Mouse (Mus musculus) hindbrain, postnatal 0 days (tissue): ENCODE results near the gene C3ar1. TPM values are rescaled to one million over a fixed set of nuclear protein-coding genes. Genes with fewer than 3 reads are reported as not detected.

Experiments
- ATAC-seq: fragments of 200-750 bp; cut with Nextera tagmentation; 2 replicates; pipeline ENCODE4 v1.8.0; 2017; ENCODE audit warnings: mild to moderate bottlenecking, moderate TSS enrichment, moderate library complexity
- DNase-seq: peaks from one replicate; pipeline ENCODE4 v3.0.0-alpha.2; 2015; ENCODE audit warnings: low spot score
- H3K27ac ChIP-seq: fragments of 300-500 bp; sonication (generic); 2 replicates; pipeline ENCODE4 v1.5.1; 2014; ENCODE audit warnings: mild to moderate bottlenecking
- H3K27me3 ChIP-seq: fragments of 300-500 bp; sonication (generic); 2 replicates; pipeline ENCODE4 v1.6.1; 2014; ENCODE audit warnings: low read length, mixed read lengths; ENCODE audit not compliant: insufficient read depth
- H3K36me3 ChIP-seq: fragments of 300-500 bp; sonication (generic); 2 replicates; pipeline ENCODE4 v1.6.1; 2014; ENCODE audit warnings: low read length, mixed read lengths; ENCODE audit not compliant: insufficient read depth
- H3K4me1 ChIP-seq: fragments of 300-500 bp; sonication (generic); 2 replicates; pipeline ENCODE4 v1.6.1; 2014; ENCODE audit warnings: antibody characterized with exemption, low read length, mixed read lengths; ENCODE audit not compliant: insufficient read depth
- H3K4me2 ChIP-seq: fragments of 300-500 bp; sonication (generic); 2 replicates; pipeline ENCODE4 v1.6.1; 2014; ENCODE audit warnings: low read depth, mild to moderate bottlenecking, low read length, moderate library complexity, mixed read lengths
- H3K4me3 ChIP-seq: fragments of 300-500 bp; sonication (generic); 2 replicates; pipeline ENCODE4 v1.5.1; 2014; ENCODE audit warnings: low read length
- H3K9ac ChIP-seq: fragments of 300-500 bp; sonication (generic); replicated peaks from 2 replicates; pipeline ENCODE4 v1.6.1; 2014; ENCODE audit warnings: mild to moderate bottlenecking, low read length, moderate library complexity, mixed read lengths
- H3K9me3 ChIP-seq: fragments of 300-500 bp; sonication (generic); 2 replicates; pipeline ENCODE4 v1.6.1; 2016; ENCODE audit warnings: low read length, mixed read lengths
- CTCF ChIP-seq: IDR thresholded peaks from 2 replicates; pipeline ENCODE4 v1.5.1; 2016; ENCODE audit warnings: antibody characterized with exemption, control low read depth, low read depth
- WGBS: fragments of 180-500 bp; shearing (Covaris S2); extraction: QIAGEN DNeasy Blood & Tissue Kit; methylation state at CpG from one replicate; pipeline ENCODE4 v1.1.7; 2014; 5-methylcytosine and 5-hydroxymethylcytosine counted together
- polyA plus RNA-seq: library from polyadenylated mRNA; unstranded; fragments of >200 nt; fragmentation: Nextera tagmentation; extraction: Ambion mirVana; gene quantifications from 2 replicates; pipeline ENCODE4 v1.2.1, GENCODE M21; 2015
- total RNA-seq: library from RNA; depleted of rRNA; stranded (reverse); fragments of >200 nt; gene quantifications from 2 replicates; pipeline ENCODE4 v1.2.3, GENCODE M21; 2014

Gene C3ar1
- total and polyA plus RNA-seq, 2 experiments from 2014 or later, result 1.4 to 2.2 TPM

GRCm38 (mm10) chr6:122834365-122834764, 21.6 kb downstream of the C3ar1 start:
- Histone ChIP-seq H3K4me1 (no peaks in the 10 kb centered on the region), H3K4me3 (no peak overlapping the region), H3K27me3 (no peaks in the 10 kb centered on the region), H3K27ac (no peak overlapping the region), H3K36me3 (peaks cover 62% of the 10 kb centered on the region), H3K4me2 (no peak overlapping the region), H3K9ac (no peak overlapping the region), H3K9me3 (0 out of 2 replicates have a peak, but pooled peaks cover 2% of the 10 kb centered on the region)
- ATAC-seq (no peak), DNase-seq (peak; percentile 22)
- WGBS, result 72% methylated on average over 4 of the region's 4 CpGs
- peak; percentile 74 for TF ChIP-seq CTCF

- Histone ChIP-seq H3K9ac (no peak overlapping the region), H3K9me3 (0 out of 2 replicates have a peak, but pooled peaks cover 2% of the 10 kb centered on the region), H3K4me3 (no peak overlapping the region), H3K27ac (no peak overlapping the region), H3K4me1 (no peaks in the 10 kb centered on the region), H3K4me2 (no peak overlapping the region), H3K27me3 (no peaks in the 10 kb centered on the region), H3K36me3 (peaks cover 54% of the 10 kb centered on the region)
- TF ChIP-seq CTCF, result no peak
- no peak for DNase-seq
- no peak for ATAC-seq
- 86% methylated on average over 7 of the region's 7 CpGs for WGBS
Measured at GRCm38 (mm10) chr6:122832880-122833279, 23.1 kb downstream of the C3ar1 start.

GRCm38 (mm10) chr6:122828086-122828485, 27.9 kb downstream of the C3ar1 start:
- peaks cover 9% of the 10 kb centered on the region; the same call in 1 of the 2 replicates for H3K4me1 ChIP-seq
- TF ChIP-seq CTCF, result peak; percentile 56
- peak; percentile 33 for DNase-seq

GRCm38 (mm10) chr6:122825923-122826742, 29.8 kb downstream of the C3ar1 start:
- peaks cover 17% of the 10 kb centered on the region for H3K36me3 ChIP-seq
- H3K4me3 ChIP-seq, result peak overlapping the region; percentile 38
- peak overlapping the region; percentile 54; the same call in 1 of the 2 replicates for H3K27ac ChIP-seq
- H3K9ac ChIP-seq, result peak overlapping the region; percentile 42
- peaks cover 13% of the 10 kb centered on the region for H3K4me1 ChIP-seq
- peak; percentile 76 for ATAC-seq
- no peaks in the 10 kb centered on the region for H3K27me3 ChIP-seq
- WGBS, result 2% methylated on average over 25 of the region's 29 CpGs
- no peaks in the 10 kb centered on the region for H3K9me3 ChIP-seq
- TF ChIP-seq CTCF, result no peak; the same call in 1 of the 2 replicates
- peak overlapping the region; percentile 73 for H3K4me2 ChIP-seq
- peak; percentile 63 for DNase-seq

More at GRCm38 (mm10) chr6:122828086-122828485, 27.9 kb downstream of the C3ar1 start:
- Histone ChIP-seq H3K27ac (no peak overlapping the region), H3K27me3 (no peaks in the 10 kb centered on the region), H3K4me2 (no peak overlapping the region), H3K9ac (no peak overlapping the region), H3K4me3 (no peak overlapping the region), H3K9me3 (no peaks in the 10 kb centered on the region), H3K36me3 (peaks cover 21% of the 10 kb centered on the region)
- no peak for ATAC-seq
- WGBS, result 48% methylated on average over 13 of the region's 13 CpGs

GRCm38 (mm10) chr6:122825166-122825565, 30.8 kb downstream of the C3ar1 start:
- Histone ChIP-seq H3K4me2 (no peak overlapping the region; the same call in 1 of the 2 replicates), H3K27me3 (no peaks in the 10 kb centered on the region), H3K4me1 (peaks cover 20% of the 10 kb centered on the region), H3K9me3 (no peaks in the 10 kb centered on the region), H3K36me3 (peaks cover 10% of the 10 kb centered on the region), H3K9ac (no peak overlapping the region), H3K27ac (no peak overlapping the region), H3K4me3 (no peak overlapping the region)
- ATAC-seq (no peak), DNase-seq (no peak)
- no peak for TF ChIP-seq CTCF
- 95% methylated on average over 9 of the region's 9 CpGs for WGBS

- H3K9ac ChIP-seq, result no peak overlapping the region
- no peak overlapping the region for H3K4me3 ChIP-seq
- peaks cover 3% of the 10 kb centered on the region; the same call in 1 of the 2 replicates for H3K36me3 ChIP-seq
- DNase-seq (no peak), ATAC-seq (no peak)
- WGBS, result 63% methylated on average over 10 of the region's 10 CpGs
- no peaks in the 10 kb centered on the region for H3K27me3 ChIP-seq
- H3K27ac ChIP-seq, result no peak overlapping the region
- H3K9me3 ChIP-seq, result no peaks in the 10 kb centered on the region
- H3K4me1 ChIP-seq, result peaks cover 20% of the 10 kb centered on the region
- no peak for TF ChIP-seq CTCF
- H3K4me2 ChIP-seq, result no peak overlapping the region
Measured at GRCm38 (mm10) chr6:122824086-122824485, 31.9 kb downstream of the C3ar1 start.

- peaks cover 20% of the 10 kb centered on the region for H3K4me1 ChIP-seq
- ATAC-seq, result no peak
Measured at GRCm38 (mm10) chr6:122821822-122822221, 34.1 kb downstream of the C3ar1 start.

More at GRCm38 (mm10) chr6:122821822-122822221, 34.1 kb downstream of the C3ar1 start:
- Histone ChIP-seq H3K36me3 (no peaks in the 10 kb centered on the region), H3K4me3 (no peak overlapping the region), H3K27ac (no peak overlapping the region), H3K9me3 (no peaks in the 10 kb centered on the region), H3K27me3 (no peaks in the 10 kb centered on the region), H3K9ac (no peak overlapping the region), H3K4me2 (peak overlapping the region; percentile 99; the same call in 1 of the 2 replicates)
- no peak for TF ChIP-seq CTCF
- DNase-seq, result no peak
- 80% methylated on average over 9 of the region's 9 CpGs for WGBS
